Mouse (Mus musculus): Measurements from ENCODE around the gene Dmd.

The Dmd gene

GRCm38 (mm10) chrX:84364981-84365380, 1416.3 kb downstream of the Dmd start:
- DNase-seq (ENCODE audit: low read depth, low spot score) = peak; percentile 54

- DNase-seq (ENCODE audit: low read depth, low spot score) = peak; percentile 78
These were observed 1486.9 kb downstream of the Dmd start for GRCm38 (mm10) chrX:84435608-84436007.

- DNase-seq (ENCODE audit: low read depth, low spot score) = peak; percentile 38
These were observed 1487.9 kb downstream of the Dmd start for GRCm38 (mm10) chrX:84436556-84436955.

GRCm38 (mm10) chrX:84442996-84443395, 1494.3 kb downstream of the Dmd start:
- DNase-seq (ENCODE audit: low read depth, low spot score) = no peak

DNA sequence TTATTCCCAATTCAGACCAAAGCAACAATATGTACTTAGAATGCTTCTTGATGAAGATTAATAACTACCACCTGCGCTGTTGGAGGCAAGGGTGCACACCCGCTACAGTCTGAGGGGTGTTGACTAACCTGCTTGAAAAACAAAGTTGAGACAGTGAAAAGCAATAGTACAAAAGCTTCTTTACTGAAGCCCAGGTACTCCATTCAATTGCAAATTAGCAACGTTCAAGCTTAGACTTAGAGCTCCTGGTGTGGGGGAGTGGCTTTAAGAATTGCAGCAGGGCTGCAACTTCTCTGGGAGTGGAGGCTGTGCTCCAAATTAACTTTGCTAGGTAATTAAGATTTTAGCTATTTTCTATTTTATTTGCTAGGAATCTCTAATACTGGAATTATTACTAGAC, 1495.3 kb downstream of the Dmd start:
- no peak for DNase-seq (ENCODE audit: low read depth, low spot score)

DNA sequence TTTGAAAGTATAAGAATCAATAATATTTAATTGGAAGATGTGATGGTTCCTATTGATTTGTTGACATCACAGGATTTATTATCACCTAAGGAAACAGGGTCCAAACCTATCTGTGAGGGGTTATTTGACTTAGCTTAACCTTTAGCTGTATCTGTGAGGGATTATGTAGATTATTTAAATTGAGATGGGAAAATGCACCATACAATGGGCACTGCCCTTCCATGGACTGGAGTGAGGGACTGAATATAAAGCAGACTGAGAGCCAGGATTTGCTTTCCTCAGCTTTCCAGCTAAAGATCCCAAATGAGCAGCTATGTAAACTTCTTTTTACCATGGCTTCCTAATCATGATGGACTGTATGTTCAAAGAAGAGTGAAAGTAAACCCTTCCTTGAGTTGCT, 1496.0 kb downstream of the Dmd start:
- no peak for DNase-seq (ENCODE audit: low read depth, low spot score)

DNA sequence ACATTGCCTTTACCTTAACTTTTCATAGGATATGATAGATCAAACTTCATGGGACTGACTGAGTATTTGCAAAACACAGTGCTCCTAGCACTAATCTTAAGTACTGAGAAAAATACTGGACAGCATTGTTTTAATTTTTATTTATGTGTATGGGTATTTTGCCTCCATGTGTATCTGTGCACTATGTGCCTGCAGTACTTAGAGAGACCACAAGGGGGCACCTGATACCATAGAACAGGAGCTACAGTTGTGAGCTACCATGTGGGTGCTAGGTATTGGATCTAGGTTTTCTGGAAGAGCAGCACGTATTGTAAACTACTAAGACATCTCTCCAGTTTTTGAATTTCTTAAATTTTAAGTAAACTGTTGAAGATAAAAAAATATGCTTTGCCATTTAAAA, 1505.8 kb downstream of the Dmd start:
- no peak for DNase-seq (ENCODE audit: low read depth, low spot score)

DNA sequence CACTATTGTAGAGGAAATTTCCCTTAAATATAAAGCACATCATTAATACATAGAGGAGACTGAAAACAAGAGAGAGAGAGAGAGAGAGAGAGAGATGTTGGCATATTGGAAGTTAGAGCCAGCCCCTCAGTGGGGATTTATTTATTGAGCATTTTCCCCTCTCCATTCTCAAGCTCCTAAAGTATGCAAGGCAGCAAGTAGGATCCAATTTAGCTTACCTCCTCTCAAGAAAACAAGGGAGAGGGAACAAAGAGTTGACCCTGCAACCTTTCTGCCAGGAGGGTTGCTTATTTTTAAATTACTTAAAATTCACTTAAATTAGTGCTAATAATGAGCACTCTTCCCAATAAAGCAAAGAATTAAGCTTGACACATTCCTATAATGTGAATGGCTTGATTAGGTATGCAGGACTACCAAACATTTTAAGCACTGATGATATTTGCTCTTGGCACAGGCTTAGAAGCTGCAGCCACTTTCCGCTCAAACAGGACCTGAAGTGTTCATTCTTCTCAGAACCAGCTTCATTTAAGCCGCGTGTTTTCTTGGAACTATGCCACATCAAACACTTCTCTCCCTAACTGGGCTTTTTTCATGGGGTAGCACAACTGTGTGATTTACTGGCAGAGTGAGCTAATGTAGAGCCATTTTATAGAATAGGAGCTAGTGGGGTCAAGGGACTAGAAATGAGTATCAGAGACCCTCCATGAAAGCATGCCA, 1566.1 kb downstream of the Dmd start:
- no peak for DNase-seq (ENCODE audit: low read depth, low spot score)

GRCm38 (mm10) chrX:84551995-84552394, 1603.3 kb downstream of the Dmd start:
- DNase-seq (ENCODE audit: low read depth, low spot score) = no peak

- DNase-seq (ENCODE audit: low read depth, low spot score) = peak; percentile 56
These were observed 1604.8 kb downstream of the Dmd start for GRCm38 (mm10) chrX:84553441-84553840.

- no peak for DNase-seq (ENCODE audit: low read depth, low spot score)
These were observed 1649.8 kb downstream of the Dmd start for GRCm38 (mm10) chrX:84598476-84598875.

GRCm38 (mm10) chrX:84640446-84640845, 1691.8 kb downstream of the Dmd start:
- no peak for DNase-seq (ENCODE audit: low read depth, low spot score)

GRCm38 (mm10) chrX:84747683-84748082, 1799.0 kb downstream of the Dmd start:
- no peak for DNase-seq (ENCODE audit: low read depth, low spot score)

DNA sequence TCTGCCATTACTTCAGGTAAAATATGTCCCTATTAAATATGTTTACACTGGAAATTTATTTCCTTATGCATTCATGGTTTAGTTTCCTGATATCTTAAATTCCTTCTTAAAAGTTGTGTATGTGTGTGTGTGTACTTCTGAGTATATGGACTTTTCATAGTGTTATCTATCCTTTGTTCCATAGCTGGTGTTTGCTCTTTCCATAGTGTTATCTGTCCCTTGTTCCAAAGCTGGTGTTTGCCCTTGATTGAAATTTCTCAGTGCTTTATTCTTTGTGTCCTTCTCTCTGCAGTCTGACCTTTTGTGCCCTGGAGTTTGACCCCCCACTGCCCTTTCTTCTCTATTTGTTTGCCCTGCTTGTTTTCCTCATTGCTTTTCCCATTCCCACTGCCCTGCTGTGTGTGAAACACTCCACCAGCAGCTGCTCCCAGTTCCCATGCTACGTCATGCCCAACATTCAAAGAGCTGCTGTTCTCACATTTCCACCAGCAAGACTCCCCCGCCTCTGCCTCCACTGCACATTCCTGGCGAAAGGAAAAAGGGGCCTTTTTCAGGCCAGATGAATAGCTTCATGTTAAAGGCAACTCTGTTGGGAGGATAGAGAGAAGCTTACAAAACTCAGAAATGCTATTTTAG, 1911.5 kb downstream of the Dmd start:
- peak; percentile 85 for DNase-seq (ENCODE audit: low read depth, low spot score)

GRCm38 (mm10) chrX:84873090-84873489, 1924.4 kb downstream of the Dmd start:
- DNase-seq (ENCODE audit: low read depth, low spot score) = no peak

GRCm38 (mm10) chrX:84878125-84878524, 1929.5 kb downstream of the Dmd start:
- DNase-seq (ENCODE audit: low read depth, low spot score) = no peak

- DNase-seq (ENCODE audit: low read depth, low spot score) = peak; percentile 77
These were observed 1984.2 kb downstream of the Dmd start for GRCm38 (mm10) chrX:84932715-84933473.

DNA sequence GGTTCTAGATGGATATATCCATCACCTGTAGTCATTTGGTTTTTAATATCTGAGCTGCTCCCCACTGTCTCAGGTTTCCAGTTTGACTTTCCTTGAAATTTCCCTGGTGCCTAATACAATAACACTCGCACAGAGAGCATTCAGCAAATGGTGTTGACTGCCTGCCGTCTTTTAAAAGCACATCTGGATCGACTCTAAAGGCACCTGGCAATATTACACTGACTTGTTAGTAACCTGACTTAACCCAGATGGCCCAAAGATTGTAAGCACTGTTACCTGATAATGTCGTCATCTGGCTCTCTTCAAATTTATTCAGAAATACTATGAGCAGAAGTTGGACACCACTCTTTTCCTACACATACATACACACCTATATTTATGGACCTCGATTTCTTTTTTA, 2011.9 kb downstream of the Dmd start:
- no peak for DNase-seq (ENCODE audit: low read depth, low spot score)

DNA sequence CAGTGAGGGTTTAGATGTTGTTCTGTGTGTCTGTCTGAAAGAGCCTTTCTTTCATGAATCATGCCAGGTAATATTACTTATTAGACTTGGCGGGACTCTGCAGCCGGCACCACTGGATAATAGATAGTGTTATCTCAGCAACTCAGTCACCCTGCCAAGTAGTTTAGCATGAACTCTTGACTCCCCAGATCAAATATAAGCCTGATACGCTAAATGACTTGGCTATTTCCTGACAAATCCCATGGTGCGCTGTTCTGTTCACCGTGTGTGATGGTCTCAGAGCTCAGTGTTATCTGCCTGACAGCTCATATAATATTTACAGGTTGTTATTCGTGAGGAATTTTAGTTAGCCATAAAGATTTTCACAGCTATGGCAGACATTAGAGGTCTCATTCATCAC, 2012.3 kb downstream of the Dmd start:
- DNase-seq (ENCODE audit: low read depth, low spot score) = no peak

DNA sequence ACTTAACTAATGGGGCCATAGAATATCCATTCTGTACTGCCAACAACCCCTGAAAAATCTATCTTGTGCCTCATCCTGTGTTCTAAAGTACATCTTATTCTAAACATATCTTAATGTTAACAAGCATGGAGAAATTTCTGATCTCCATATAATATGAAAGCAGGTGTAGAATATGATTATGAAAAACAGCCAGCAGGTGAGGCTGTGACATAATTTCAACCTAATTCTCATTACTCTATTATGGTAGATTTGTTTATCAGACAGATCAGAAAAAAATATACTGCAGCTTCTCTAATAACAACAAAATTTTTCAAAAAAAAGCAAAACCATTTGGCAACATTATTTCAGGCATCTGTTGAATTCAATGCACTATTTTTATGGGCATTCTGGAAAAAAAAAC, 2059.6 kb downstream of the Dmd start:
- no peak for DNase-seq (ENCODE audit: low read depth, low spot score)

- no peak for DNase-seq (ENCODE audit: low read depth, low spot score)
These were observed 2092.9 kb downstream of the Dmd start for GRCm38 (mm10) chrX:85041466-85042058.

DNA sequence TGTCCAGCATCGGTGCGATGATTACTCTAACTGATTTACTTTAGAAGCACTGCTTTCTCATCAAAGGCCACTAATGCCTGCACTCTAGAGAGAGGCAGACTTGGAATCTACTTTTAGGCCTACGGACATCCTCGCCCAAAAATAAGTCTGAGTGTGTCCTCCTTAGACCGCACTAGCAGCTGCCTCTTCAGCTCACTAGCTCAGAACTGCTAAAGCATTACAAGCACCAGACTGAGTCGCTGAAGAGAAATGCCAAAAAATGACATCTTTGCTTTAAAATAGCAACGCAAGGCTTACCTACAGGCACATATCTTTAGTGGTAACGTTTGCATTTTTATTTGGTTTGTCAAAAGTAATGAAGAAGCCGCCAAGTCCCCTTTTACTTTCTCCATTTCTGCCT, 2098.0 kb downstream of the Dmd start:
- DNase-seq (ENCODE audit: low read depth, low spot score) = peak; percentile 51

Measured in brain, adult 2 months (tissue).